Mouse (Mus musculus) MEL (cell line): ENCODE measurements around the gene Tmem11.

Source experiments
- ELF1 ChIP-seq: IDR thresholded peaks from 2 replicates; pipeline ENCODE4 v1.6.1; 2014; ENCODE audit warnings: low read depth, mild to moderate bottlenecking, inconsistent platforms, low read length, improper control_type of control experiment, moderate library complexity
- ETS1 ChIP-seq: IDR thresholded peaks from 2 replicates; pipeline ENCODE4 v1.6.1; 2012; ENCODE audit warnings: low read depth, mild to moderate bottlenecking, inconsistent platforms, low read length, improper control_type of control experiment, moderate library complexity

DNA sequence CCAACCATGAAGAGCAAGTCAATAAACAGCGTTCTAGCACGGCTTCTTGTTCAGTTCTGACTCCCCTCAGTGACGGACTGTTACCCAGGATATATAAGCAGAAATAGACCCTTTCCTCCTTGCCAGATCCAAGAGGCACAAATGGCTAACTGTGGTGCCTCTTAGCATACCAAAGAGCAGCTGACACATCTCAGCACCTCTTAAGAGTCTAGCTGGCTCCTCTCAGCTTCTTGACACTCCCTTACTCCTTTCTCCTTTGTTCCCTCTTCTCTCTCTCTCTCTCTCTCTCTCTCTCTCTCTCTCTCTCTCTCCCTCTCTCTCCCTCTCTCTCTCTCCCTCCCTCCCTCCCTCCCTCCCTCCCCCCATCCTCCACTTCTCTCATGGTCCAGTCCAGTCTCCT is 11.7 kb upstream of the Tmem11 start:
- TF ChIP-seq ETS1 (no peak), ELF1 (no peak)
